Mouse (Mus musculus) CH12.LX (cell line): ENCODE measurements around the gene Krt87. TPM values are rescaled to one million over a fixed set of nuclear protein-coding genes. Genes with fewer than 3 reads are reported as not detected.

Experiments
- DNase-seq: peaks from one replicate; pipeline ENCODE4 v3.0.0-alpha.2; 2013; ENCODE audit errors: extremely low read depth
- H3K27ac ChIP-seq: 2 replicates; pipeline ENCODE4 v1.5.1; 2012; ENCODE audit warnings: low read depth, mild to moderate bottlenecking, control low read depth, moderate library complexity; ENCODE audit not compliant: insufficient read depth
- H3K27me3 ChIP-seq: replicated peaks from 2 replicates; pipeline ENCODE3; 2012; ENCODE audit warnings: inconsistent platforms
- H3K36me3 ChIP-seq, 2 experiments: replicated peaks in 1 of 2; 2 replicates each; pipeline versions ENCODE3 to v1.6.1; 2012; ENCODE audit warnings: inconsistent platforms in 1 of 2, low read length in 1 of 2, mild to moderate bottlenecking in 1 of 2, mixed read lengths in 1 of 2, moderate library complexity in 1 of 2; ENCODE audit not compliant: control insufficient read depth in 1 of 2, insufficient read depth in 1 of 2
- H3K4me1 ChIP-seq, 2 experiments: 2 replicates each; pipeline ENCODE4 v1.6.1; 2012; ENCODE audit warnings: inconsistent platforms in 1 of 2, moderate library complexity in 1 of 2; ENCODE audit not compliant: insufficient read depth in 2 of 2, control insufficient read depth in 1 of 2
- H3K4me2 ChIP-seq: 2 replicates; pipeline ENCODE4 v1.6.1; 2012; ENCODE audit warnings: low read depth, mild to moderate bottlenecking, control low read depth; ENCODE audit not compliant: poor library complexity, insufficient read depth, severe bottlenecking
- H3K4me3 ChIP-seq, 3 experiments: fragments of 150-350 bp in 1 of 3; sonication (generic) in 1 of 3; replicated peaks in 1 of 3; 2 replicates each; pipeline versions ENCODE3 to v1.5.1; 2011 to 2012; ENCODE audit warnings: low read depth in 2 of 3, low read length in 2 of 3, mild to moderate bottlenecking in 2 of 3, moderate library complexity in 2 of 3, control low read depth in 1 of 3, improper control_type of control experiment in 1 of 3, inconsistent platforms in 1 of 3, mixed read lengths in 1 of 3; ENCODE audit not compliant: poor library complexity in 1 of 3
- H3K79me2 ChIP-seq: replicated peaks from 2 replicates; pipeline ENCODE4 v1.6.1; 2012; ENCODE audit warnings: mild to moderate bottlenecking, moderate library complexity; ENCODE audit not compliant: control insufficient read depth, poor library complexity, insufficient read depth, severe bottlenecking; ENCODE audit errors: extremely low read depth
- H3K9ac ChIP-seq: 2 replicates; pipeline ENCODE4 v1.6.1; 2012; ENCODE audit warnings: low read depth, mild to moderate bottlenecking, control low read depth, moderate library complexity; ENCODE audit not compliant: insufficient read depth
- H3K9me3 ChIP-seq: replicated peaks from 2 replicates; pipeline ENCODE3; 2012; ENCODE audit warnings: low read length, inconsistent platforms, mixed read lengths
- CHD1 ChIP-seq: IDR thresholded peaks from 2 replicates; pipeline ENCODE4 v1.6.1; 2012; ENCODE audit warnings: low read depth, low read length, improper control_type of control experiment, inconsistent platforms
- CTCF ChIP-seq, 2 experiments: IDR thresholded peaks in 1 of 2; conservative IDR thresholded peaks in 1 of 2; 2 replicates each; pipeline ENCODE4 v1.5.1; 2011 to 2012; ENCODE audit warnings: low read depth in 2 of 2, low read length in 2 of 2, improper control_type of control experiment in 1 of 2, inconsistent platforms in 1 of 2, mild to moderate bottlenecking in 1 of 2, moderate library complexity in 1 of 2
- EP300 ChIP-seq: IDR thresholded peaks from 2 replicates; pipeline ENCODE4 v1.6.1; 2011; ENCODE audit warnings: low read length, improper control_type of control experiment
- GABPA ChIP-seq: IDR thresholded peaks from 2 replicates; pipeline ENCODE4 v1.6.1; 2012; ENCODE audit warnings: low read depth, low read length, improper control_type of control experiment, inconsistent platforms; ENCODE audit not compliant: insufficient replicate concordance
- JUN ChIP-seq: IDR thresholded peaks from 2 replicates; pipeline ENCODE4 v1.6.1; 2011; ENCODE audit warnings: low read depth, mild to moderate bottlenecking, low read length, improper control_type of control experiment, moderate library complexity; ENCODE audit not compliant: insufficient read depth
- KAT2A ChIP-seq: IDR thresholded peaks from 2 replicates; pipeline ENCODE4 v1.6.1; 2012; ENCODE audit warnings: low read length, improper control_type of control experiment, inconsistent platforms; ENCODE audit not compliant: insufficient replicate concordance
- MAX ChIP-seq: IDR thresholded peaks from 2 replicates; pipeline ENCODE4 v1.6.1; 2011; ENCODE audit warnings: low read length, improper control_type of control experiment
- MAZ ChIP-seq: IDR thresholded peaks from 2 replicates; pipeline ENCODE4 v1.6.1; 2012; ENCODE audit warnings: low read depth, mild to moderate bottlenecking, inconsistent platforms, low read length, improper control_type of control experiment, moderate library complexity
- MEF2A ChIP-seq: IDR thresholded peaks from 2 replicates; pipeline ENCODE4 v1.6.1; 2014; ENCODE audit warnings: low read depth, mild to moderate bottlenecking, inconsistent platforms, low read length, improper control_type of control experiment, borderline replicate concordance
- NELFE ChIP-seq: IDR thresholded peaks from 2 replicates; pipeline ENCODE4 v1.6.1; 2011; ENCODE audit warnings: low read depth, low read length, improper control_type of control experiment
- PAX5 ChIP-seq: IDR thresholded peaks from 2 replicates; pipeline ENCODE4 v1.6.1; 2012; ENCODE audit warnings: low read length, inconsistent platforms, mixed read lengths
- POLR2AphosphoS2 ChIP-seq: IDR thresholded peaks from 2 replicates; pipeline ENCODE4 v1.6.1; 2011; ENCODE audit warnings: low read depth, low read length, improper control_type of control experiment
- RCOR1 ChIP-seq: conservative IDR thresholded peaks from 2 replicates; pipeline ENCODE4 v1.6.1; 2012; ENCODE audit warnings: low read depth, mild to moderate bottlenecking, inconsistent platforms, low read length, improper control_type of control experiment
- SIN3A ChIP-seq: IDR thresholded peaks from 2 replicates; pipeline ENCODE4 v1.6.1; 2012; ENCODE audit warnings: low read length, improper control_type of control experiment, inconsistent platforms
- ZC3H11A ChIP-seq: IDR thresholded peaks from 2 replicates; pipeline ENCODE4 v1.6.1; 2012; ENCODE audit warnings: low read depth, mild to moderate bottlenecking, inconsistent platforms, low read length, improper control_type of control experiment
- ZNF384 ChIP-seq: IDR thresholded peaks from 2 replicates; pipeline ENCODE4 v1.6.1; 2012; ENCODE audit warnings: low read depth, low read length, improper control_type of control experiment, inconsistent platforms
- dilution Hi-C: fragments of 300-500 bp; cut with MboI; formaldehyde crosslinking; loops from 2 replicates; pipeline ENCODE4 v1.14.3; 2020; ENCODE audit warnings: low sequenced_read_pairs; ENCODE audit not compliant: extremely low pct_unique_long_range_greater_than_20kb, extremely low pct_ligation_motif_present
- in situ Hi-C: fragments of 300-500 bp; cut with MboI; formaldehyde crosslinking; loops from 3 replicates; pipeline ENCODE4 v1.14.3; 2019; ENCODE audit warnings: low sequenced_read_pairs, low pct_ligation_motif_present, low pct_unique_long_range_greater_than_20kb, mixed read lengths
- polyA plus RNA-seq: library from polyadenylated mRNA; unstranded; fragments of >175 nt; gene quantifications from 2 replicates; pipeline ENCODE4 v1.2.1, GENCODE M21; 2012; ENCODE audit warnings: low read depth; ENCODE audit not compliant: insufficient read length
- total RNA-seq, 2 experiments: library from RNA; depleted of rRNA; stranded (reverse); fragments of 300-350 nt in 1 of 2; fragments of >200 nt in 1 of 2; gene quantifications; 2 replicates each; pipeline ENCODE4 v1.2.3; 2012 to 2014

The Krt87 gene
- total RNA-seq (2012; rRNA removed) (0.08 TPM in 1 of 2 replicates, not detected in the other), total RNA-seq (2014; rRNA removed) (not detected in 2 replicates), polyA plus RNA-seq (0.11 and 0.16 TPM in 2 replicates)

DNA sequence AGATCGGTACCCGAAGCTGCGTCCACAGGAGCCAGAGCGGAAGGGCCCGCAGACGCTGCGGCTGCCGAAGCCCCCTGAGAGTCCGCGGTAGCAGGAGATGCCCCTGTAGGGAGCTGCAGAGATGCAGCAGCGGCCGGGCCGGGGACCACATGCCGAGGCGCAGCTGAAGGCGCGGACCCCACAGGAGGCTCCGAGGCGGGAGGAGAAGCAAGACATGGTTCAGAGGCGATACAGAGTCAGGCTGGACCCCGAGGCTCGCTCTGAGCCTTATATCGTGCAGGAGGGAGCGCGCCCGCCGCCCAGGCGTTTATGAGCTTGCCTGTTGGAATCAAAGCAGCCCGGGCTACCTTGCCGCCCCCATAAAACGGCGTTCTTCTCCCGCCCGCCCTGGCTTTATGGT is at the start of gene Krt87:
Gene Krt87 (minus strand): TSS at position 250 of the 400 bp plus-strand sequence.
- dilution Hi-C loops (no loop called here), in situ Hi-C loops (loop anchor here (10.0 kb wide), 1 partner anchor 626 kb away; no protein-coding TSS in a partner anchor)
- no peaks in the 10 kb centered on the region for H3K79me2 ChIP-seq
- no peaks in the 10 kb centered on the region for H3K9me3 ChIP-seq
- peaks cover 57% of the 10 kb centered on the region for H3K27me3 ChIP-seq
- H3K27ac ChIP-seq = no peak within 1 kb of the TSS
- H3K9ac ChIP-seq = no peak within 1 kb of the TSS
- peaks cover 0 to 14% of the 10 kb centered on the region in 2 experiments; a peak in 2 of 4 replicates for H3K4me1 ChIP-seq
- H3K4me2 ChIP-seq = no peak within 1 kb of the TSS
- no peak for TF ChIP-seq PAX5
- TF ChIP-seq MAX = no peak
- TF ChIP-seq RCOR1 = no peak
- no peak for TF ChIP-seq EP300
- TF ChIP-seq MEF2A = no peak
- TF ChIP-seq GABPA = no peak
- TF ChIP-seq MAZ = no peak
- no peak for TF ChIP-seq NELFE
- no peak for TF ChIP-seq ZNF384
- TF ChIP-seq SIN3A = no peak
- TF ChIP-seq ZC3H11A = no peak
- TF ChIP-seq CHD1 = no peak
- no peak for TF ChIP-seq JUN
- no peak for TF ChIP-seq POLR2AphosphoS2
- no peak for TF ChIP-seq CTCF (conservative IDR thresholded peaks at IDR 0.05 in 1 of 2, IDR thresholded peaks at IDR 0.05 in 1 of 2; ENCODE audit: low read depth in 2 of 2, low read length in 2 of 2)
- no peak within 1 kb of the TSS for H3K4me3 ChIP-seq
- DNase-seq = no peak
- no peaks in the 10 kb centered on the region for H3K36me3 ChIP-seq

DNA sequence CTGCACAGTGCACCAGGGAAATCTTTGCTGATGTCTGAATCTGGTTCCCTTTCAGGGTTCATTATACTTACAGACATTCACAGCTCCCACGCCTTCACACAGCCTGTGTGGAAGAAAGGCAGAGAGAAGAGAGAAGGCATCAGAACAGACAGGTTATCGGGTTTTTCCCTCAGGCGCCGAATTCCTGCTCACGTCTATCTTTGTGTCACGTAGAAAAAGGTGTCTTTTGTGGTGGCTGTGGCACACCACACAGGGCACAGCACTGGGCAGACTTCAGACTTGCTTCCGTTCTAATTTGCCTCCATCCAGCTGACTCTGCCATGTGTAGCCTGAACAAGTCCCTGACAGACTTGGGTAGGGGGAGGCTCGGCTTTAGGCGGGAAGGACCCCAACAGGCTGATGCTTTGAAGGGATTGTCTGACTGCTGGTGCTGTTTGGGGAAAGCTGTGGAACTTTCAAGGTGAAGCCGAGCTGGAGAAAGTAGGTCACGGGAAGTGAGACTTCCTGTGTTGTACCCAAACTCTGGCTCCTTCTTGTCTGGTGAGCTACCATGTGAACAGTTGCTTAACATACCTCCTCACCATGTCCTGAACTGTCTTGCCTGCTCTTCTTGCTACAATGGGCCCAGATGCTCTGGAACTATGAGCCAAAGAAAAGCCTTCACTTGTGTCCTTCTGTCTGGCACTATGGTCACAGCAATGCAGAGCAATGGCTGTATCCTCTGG is 47.5 kb upstream of the Krt87 start:
- dilution Hi-C loops (no loop called here), in situ Hi-C loops (no loop called here)
- Histone ChIP-seq H3K9ac (no peak overlapping the region), H3K4me3 (no peak overlapping the region), H3K4me2 (no peak overlapping the region), H3K79me2 (no peaks in the 10 kb centered on the region), H3K9me3 (no peaks in the 10 kb centered on the region), H3K27ac (no peak overlapping the region), H3K27me3 (peaks cover 86% of the 10 kb centered on the region), H3K36me3 (no peaks in the 10 kb centered on the region), H3K4me1 (peaks cover 3 to 13% of the 10 kb centered on the region in 2 experiments; a peak in 3 of 4 replicates)
- no peak for DNase-seq
- TF ChIP-seq SIN3A (no peak), KAT2A (no peak), POLR2AphosphoS2 (no peak)
